Mouse (Mus musculus): ENCODE measurements around the gene Lhcgr.

GRCm38 (mm10) chr17:88774103-88774526 is 17.7 kb downstream of the Lhcgr start:
- no peak for TF ChIP-seq CTCF (IDR thresholded peaks at IDR 0.05; ENCODE audit: insufficient read depth, low read depth, low read length)
- no peak for TF ChIP-seq POLR2A (IDR thresholded peaks at IDR 0.05; ENCODE audit: insufficient read depth, low read depth, low read length)
